Mouse (Mus musculus): Measurements from ENCODE around the gene Dixdc1. TPM values are rescaled to one million over a fixed set of nuclear protein-coding genes. Genes with fewer than 3 reads are reported as not detected.

Dixdc1 gene
- polyA plus RNA-seq, 1 experiment from 2014 or later: 14.0 TPM

- peaks cover 27% of the 10 kb centered on the region for H3K4me1 ChIP-seq (ENCODE audit: control insufficient read depth, insufficient read depth, low read length)
- ATAC-seq (ENCODE audit: low read depth): no peak
- 32% methylated on average over 7 of the region's 7 CpGs for WGBS
These were observed 15.9 kb downstream of the Dixdc1 start for GRCm38 (mm10) chr9:50723406-50723805.

DNA sequence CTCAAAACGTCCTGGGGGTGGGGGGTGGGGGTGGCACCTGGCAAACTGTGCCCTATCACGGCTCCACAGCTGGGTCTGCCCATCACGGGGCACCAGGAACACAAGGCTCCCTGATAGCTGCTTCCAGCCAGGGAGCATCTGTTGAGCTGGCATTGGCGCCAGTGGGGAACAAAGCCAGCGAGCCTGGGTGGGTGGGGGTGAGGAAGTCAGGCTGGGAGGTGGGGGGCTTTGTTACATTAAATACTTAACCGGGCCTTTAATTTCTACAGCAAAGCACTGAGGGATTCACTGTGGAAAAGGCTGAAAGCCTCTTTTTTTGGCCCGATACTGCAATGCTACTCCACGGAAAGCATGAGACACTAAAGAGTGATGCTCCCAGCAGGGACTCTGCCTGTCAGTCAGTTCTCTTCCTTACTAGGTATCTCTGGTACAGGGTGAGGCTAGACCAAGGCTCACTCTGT, 16.8 kb downstream of the Dixdc1 start:
- Histone ChIP-seq H3K9ac (ENCODE audit: low read depth, low read length) (no peak overlapping the region), H3K4me2 (ENCODE audit: low read depth, low read length) (peak overlapping the region; percentile 43; the same call in 1 of the 2 replicates), H3K36me3 (ENCODE audit: control insufficient read depth, insufficient read depth, low read length) (no peaks in the 10 kb centered on the region), H3K4me1 (ENCODE audit: control insufficient read depth, insufficient read depth, low read length) (peaks cover 27% of the 10 kb centered on the region), H3K27me3 (replicated peaks; ENCODE audit: control insufficient read depth, insufficient read depth, low read length) (no peaks in the 10 kb centered on the region), H3K9me3 (ENCODE audit: control insufficient read depth, low read length) (no peaks in the 10 kb centered on the region), H3K4me3 (ENCODE audit: low read depth, low read length) (no peak overlapping the region), H3K27ac (replicated peaks; ENCODE audit: low read depth, low read length) (no peak overlapping the region)
- ATAC-seq (ENCODE audit: low read depth) (0 out of 2 replicates have a peak, but pooled peaks have one; percentile 30), DNase-seq (ENCODE audit: low spot score) (no peak)
- WGBS: 47% methylated on average over 8 of the region's 8 CpGs

More at GRCm38 (mm10) chr9:50723406-50723805, 15.9 kb downstream of the Dixdc1 start:
- H3K27me3 ChIP-seq (replicated peaks; ENCODE audit: control insufficient read depth, insufficient read depth, low read length): no peaks in the 10 kb centered on the region
- DNase-seq (ENCODE audit: low spot score): peak; percentile 89
- no peaks in the 10 kb centered on the region for H3K36me3 ChIP-seq (ENCODE audit: control insufficient read depth, insufficient read depth, low read length)
- H3K4me2 ChIP-seq (ENCODE audit: low read depth, low read length): peak overlapping the region; percentile 43
- peak overlapping the region; percentile 67; the same call in 1 of the 2 replicates for H3K27ac ChIP-seq (replicated peaks; ENCODE audit: low read depth, low read length)
- H3K9ac ChIP-seq (ENCODE audit: low read depth, low read length): no peak overlapping the region
- no peak overlapping the region for H3K4me3 ChIP-seq (ENCODE audit: low read depth, low read length)
- H3K9me3 ChIP-seq (ENCODE audit: control insufficient read depth, low read length): no peaks in the 10 kb centered on the region

DNA sequence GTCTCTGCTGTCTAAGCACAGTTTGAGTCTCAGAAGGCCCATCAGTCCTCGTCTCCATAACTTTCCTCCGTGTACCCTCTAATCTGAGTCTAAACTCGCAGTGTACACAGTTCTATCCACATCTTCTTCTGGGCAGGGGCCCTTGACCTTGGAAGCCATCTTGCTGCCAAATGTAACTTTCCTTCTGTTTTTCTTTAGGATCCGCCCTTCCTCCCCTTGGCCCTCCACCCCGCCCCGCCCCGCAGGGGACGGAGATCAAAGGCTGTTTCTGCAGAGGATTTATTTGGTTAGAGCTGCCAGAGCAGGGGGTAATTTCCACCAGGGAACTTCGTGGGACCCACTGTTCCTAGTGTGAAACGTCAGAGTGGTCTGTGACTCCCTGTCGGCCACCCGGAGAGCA, 18.3 kb downstream of the Dixdc1 start:
- 34% methylated on average over 12 of the region's 12 CpGs for WGBS
- peaks cover 16% of the 10 kb centered on the region for H3K4me1 ChIP-seq (ENCODE audit: control insufficient read depth, insufficient read depth, low read length)
- peak overlapping the region; percentile 28 for H3K4me2 ChIP-seq (ENCODE audit: low read depth, low read length)
- H3K9ac ChIP-seq (ENCODE audit: low read depth, low read length): peak overlapping the region; percentile 37; the same call in 1 of the 2 replicates
- ATAC-seq (ENCODE audit: low read depth) (no peak), DNase-seq (ENCODE audit: low spot score) (peak; percentile 35)
- no peak overlapping the region for H3K4me3 ChIP-seq (ENCODE audit: low read depth, low read length)
- H3K9me3 ChIP-seq (ENCODE audit: control insufficient read depth, low read length): no peaks in the 10 kb centered on the region
- H3K36me3 ChIP-seq (ENCODE audit: control insufficient read depth, insufficient read depth, low read length): 0 out of 2 replicates have a peak, but pooled peaks cover 4% of the 10 kb centered on the region
- H3K27ac ChIP-seq (replicated peaks; ENCODE audit: low read depth, low read length): peak overlapping the region; percentile 33; the same call in 1 of the 2 replicates
- no peaks in the 10 kb centered on the region for H3K27me3 ChIP-seq (replicated peaks; ENCODE audit: control insufficient read depth, insufficient read depth, low read length)

GRCm38 (mm10) chr9:50718878-50719277, 20.4 kb downstream of the Dixdc1 start:
- Histone ChIP-seq H3K9me3 (ENCODE audit: control insufficient read depth, low read length) (no peaks in the 10 kb centered on the region), H3K36me3 (ENCODE audit: control insufficient read depth, insufficient read depth, low read length) (0 out of 2 replicates have a peak, but pooled peaks cover 6% of the 10 kb centered on the region), H3K4me2 (ENCODE audit: low read depth, low read length) (no peak overlapping the region), H3K27ac (replicated peaks; ENCODE audit: low read depth, low read length) (no peak overlapping the region), H3K4me1 (ENCODE audit: control insufficient read depth, insufficient read depth, low read length) (peaks cover 10% of the 10 kb centered on the region), H3K27me3 (replicated peaks; ENCODE audit: control insufficient read depth, insufficient read depth, low read length) (no peaks in the 10 kb centered on the region), H3K9ac (ENCODE audit: low read depth, low read length) (no peak overlapping the region), H3K4me3 (ENCODE audit: low read depth, low read length) (no peak overlapping the region)
- ATAC-seq (ENCODE audit: low read depth) (no peak), DNase-seq (ENCODE audit: low spot score) (no peak)
- 72% methylated on average over 4 of the region's 4 CpGs for WGBS

GRCm38 (mm10) chr9:50714188-50714587, 25.1 kb downstream of the Dixdc1 start:
- no peaks in the 10 kb centered on the region for H3K9me3 ChIP-seq (ENCODE audit: control insufficient read depth, low read length)
- no peaks in the 10 kb centered on the region for H3K4me1 ChIP-seq (ENCODE audit: control insufficient read depth, insufficient read depth, low read length)
- 35% methylated on average over 4 of the region's 4 CpGs for WGBS
- ATAC-seq (ENCODE audit: low read depth): no peak
- no peak overlapping the region for H3K9ac ChIP-seq (ENCODE audit: low read depth, low read length)
- no peak overlapping the region for H3K4me2 ChIP-seq (ENCODE audit: low read depth, low read length)
- no peak overlapping the region for H3K4me3 ChIP-seq (ENCODE audit: low read depth, low read length)
- H3K36me3 ChIP-seq (ENCODE audit: control insufficient read depth, insufficient read depth, low read length): peaks cover 15% of the 10 kb centered on the region; the same call in 1 of the 2 replicates
- H3K27ac ChIP-seq (replicated peaks; ENCODE audit: low read depth, low read length): no peak overlapping the region
- no peaks in the 10 kb centered on the region for H3K27me3 ChIP-seq (replicated peaks; ENCODE audit: control insufficient read depth, insufficient read depth, low read length)
- DNase-seq (ENCODE audit: low spot score): no peak

GRCm38 (mm10) chr9:50711337-50711736, 28.0 kb downstream of the Dixdc1 start:
- DNase-seq (ENCODE audit: low spot score) (no peak), ATAC-seq (ENCODE audit: low read depth) (no peak)
- H3K36me3 ChIP-seq (ENCODE audit: control insufficient read depth, insufficient read depth, low read length): peaks cover 21% of the 10 kb centered on the region; the same call in 1 of the 2 replicates
- no peaks in the 10 kb centered on the region for H3K27me3 ChIP-seq (replicated peaks; ENCODE audit: control insufficient read depth, insufficient read depth, low read length)
- H3K4me1 ChIP-seq (ENCODE audit: control insufficient read depth, insufficient read depth, low read length): no peaks in the 10 kb centered on the region
- no peak overlapping the region for H3K9ac ChIP-seq (ENCODE audit: low read depth, low read length)
- H3K9me3 ChIP-seq (ENCODE audit: control insufficient read depth, low read length): no peaks in the 10 kb centered on the region
- no peak overlapping the region for H3K4me3 ChIP-seq (ENCODE audit: low read depth, low read length)
- H3K4me2 ChIP-seq (ENCODE audit: low read depth, low read length): no peak overlapping the region
- WGBS: 85% methylated on average over 4 of the region's 4 CpGs
- H3K27ac ChIP-seq (replicated peaks; ENCODE audit: low read depth, low read length): no peak overlapping the region

DNA sequence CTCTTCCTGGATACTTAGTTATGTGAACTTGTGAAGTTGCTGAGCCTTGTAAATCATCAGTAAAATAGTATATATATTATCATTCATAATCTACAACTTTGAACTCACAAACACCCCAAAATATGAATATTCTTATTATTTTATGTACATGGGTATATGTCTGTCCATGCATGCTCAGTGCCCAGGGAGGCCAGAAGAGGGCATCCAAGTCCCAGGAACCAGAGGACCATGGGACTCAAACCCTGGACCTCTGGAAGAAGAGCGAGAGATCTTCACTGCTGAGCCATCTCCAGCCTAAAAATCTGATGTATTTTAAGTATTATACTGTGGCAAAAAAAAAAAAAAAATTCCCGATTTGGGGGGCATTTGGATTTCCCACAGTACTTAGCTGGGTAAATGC, 30.2 kb downstream of the Dixdc1 start:
- 35% methylated on average over 2 of the region's 2 CpGs for WGBS
- no peak overlapping the region for H3K4me2 ChIP-seq (ENCODE audit: low read depth, low read length)
- ATAC-seq (ENCODE audit: low read depth) (no peak), DNase-seq (ENCODE audit: low spot score) (no peak)
- H3K4me3 ChIP-seq (ENCODE audit: low read depth, low read length): no peak overlapping the region
- H3K36me3 ChIP-seq (ENCODE audit: control insufficient read depth, insufficient read depth, low read length): peaks cover 16% of the 10 kb centered on the region; the same call in 1 of the 2 replicates
- no peaks in the 10 kb centered on the region for H3K9me3 ChIP-seq (ENCODE audit: control insufficient read depth, low read length)
- no peaks in the 10 kb centered on the region for H3K4me1 ChIP-seq (ENCODE audit: control insufficient read depth, insufficient read depth, low read length)
- H3K9ac ChIP-seq (ENCODE audit: low read depth, low read length): no peak overlapping the region
- no peaks in the 10 kb centered on the region for H3K27me3 ChIP-seq (replicated peaks; ENCODE audit: control insufficient read depth, insufficient read depth, low read length)
- no peak overlapping the region for H3K27ac ChIP-seq (replicated peaks; ENCODE audit: low read depth, low read length)

- no peak overlapping the region for H3K4me3 ChIP-seq (ENCODE audit: low read depth, low read length)
- 66% methylated on average over 6 of the region's 6 CpGs for WGBS
- no peaks in the 10 kb centered on the region for H3K9me3 ChIP-seq (ENCODE audit: control insufficient read depth, low read length)
- no peak for DNase-seq (ENCODE audit: low spot score)
- no peaks in the 10 kb centered on the region for H3K4me1 ChIP-seq (ENCODE audit: control insufficient read depth, insufficient read depth, low read length)
- ATAC-seq (ENCODE audit: low read depth): no peak
- H3K4me2 ChIP-seq (ENCODE audit: low read depth, low read length): no peak overlapping the region
- no peaks in the 10 kb centered on the region for H3K27me3 ChIP-seq (replicated peaks; ENCODE audit: control insufficient read depth, insufficient read depth, low read length)
- peaks cover 21% of the 10 kb centered on the region for H3K36me3 ChIP-seq (ENCODE audit: control insufficient read depth, insufficient read depth, low read length)
- H3K27ac ChIP-seq (replicated peaks; ENCODE audit: low read depth, low read length): no peak overlapping the region
- H3K9ac ChIP-seq (ENCODE audit: low read depth, low read length): no peak overlapping the region
These were observed 34.4 kb downstream of the Dixdc1 start for GRCm38 (mm10) chr9:50704907-50705306.

Measured in embryonic facial prominence, embryonic 14.5 days (tissue).